Mouse (Mus musculus) frontal cortex, adult 2 months (tissue): ENCODE measurements around the gene Hdgf. TPM values are rescaled to one million over a fixed set of nuclear protein-coding genes. Genes with fewer than 3 reads are reported as not detected.
A peak's percentile ranks its signal among the peaks of the same experiment; 100 is the strongest.
"Not testable (repeated sequence)": the region's sequence is repeated elsewhere in the genome, so short reads cannot be mapped to it uniquely, and the experiment has no call there.

Source experiments
- DNase-seq, 2 experiments: peaks; one replicate each; pipeline ENCODE4 v3.0.0; 2022; ENCODE audit warnings: low spot score in 1 of 2; ENCODE audit errors: extremely low spot score in 1 of 2
- polyA plus RNA-seq: library from polyadenylated mRNA; depleted of rRNA; stranded (reverse); fragments of >200 nt; gene quantifications from 2 replicates; pipeline ENCODE4 v1.2.3, GENCODE M21; 2012; rRNA removed

The Hdgf gene
- 171 and 183 TPM in 2 replicates for polyA plus RNA-seq

DNA sequence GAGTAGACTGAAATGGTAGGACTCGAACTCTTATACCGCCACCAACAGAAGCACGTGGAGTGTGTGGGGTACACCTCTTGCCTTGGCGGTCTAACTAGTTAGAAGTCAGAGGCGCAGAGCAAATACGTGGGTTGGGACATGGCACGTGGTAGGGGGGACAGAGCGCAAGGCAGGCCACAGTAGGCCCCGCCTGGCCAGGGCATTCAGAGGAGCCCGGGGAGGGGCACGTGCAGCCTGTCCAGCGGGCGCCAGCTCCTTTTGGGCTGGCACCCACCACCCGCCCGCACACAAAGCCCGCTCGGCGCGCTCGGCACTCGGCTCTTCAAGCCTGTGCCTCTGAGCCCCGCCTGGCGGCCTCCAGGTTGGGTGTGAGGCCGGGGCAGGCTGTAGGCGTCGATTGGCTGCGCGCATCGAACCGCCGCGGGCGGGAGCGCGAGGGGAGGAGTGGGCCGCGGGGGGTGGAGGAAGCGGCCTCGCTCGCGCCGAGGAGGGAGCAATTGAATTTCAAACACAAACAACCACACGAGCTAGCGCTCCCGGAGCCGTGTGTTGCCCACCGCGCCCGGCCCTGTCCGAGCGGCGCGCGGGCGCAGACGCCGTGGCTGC lies at the start of gene Hdgf:
Gene Hdgf (plus strand): TSS at position 442 of the 606 bp plus-strand sequence.
- peak; percentile 88 to 93 for DNase-seq

DNA sequence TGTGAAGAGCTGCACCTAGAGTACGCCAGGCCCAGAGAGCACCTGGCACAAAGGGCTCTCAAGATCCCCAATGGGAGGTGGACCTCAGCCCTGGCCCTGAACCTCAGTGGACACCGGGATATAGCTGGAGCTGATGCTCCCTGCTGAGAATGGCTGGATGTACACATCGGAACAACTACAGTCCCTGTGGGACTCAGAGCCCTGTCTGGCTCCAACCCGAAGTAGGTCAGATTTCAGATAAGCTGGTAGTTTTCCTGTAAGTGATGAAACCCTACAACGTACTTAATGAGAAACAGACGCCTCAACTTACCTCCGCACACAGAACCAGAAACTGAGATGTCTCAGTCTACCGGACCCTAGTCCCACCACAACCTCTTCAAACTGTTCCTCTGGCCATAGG lies 48.5 kb upstream of the Hdgf start:
- DNase-seq, result no peak

DNA sequence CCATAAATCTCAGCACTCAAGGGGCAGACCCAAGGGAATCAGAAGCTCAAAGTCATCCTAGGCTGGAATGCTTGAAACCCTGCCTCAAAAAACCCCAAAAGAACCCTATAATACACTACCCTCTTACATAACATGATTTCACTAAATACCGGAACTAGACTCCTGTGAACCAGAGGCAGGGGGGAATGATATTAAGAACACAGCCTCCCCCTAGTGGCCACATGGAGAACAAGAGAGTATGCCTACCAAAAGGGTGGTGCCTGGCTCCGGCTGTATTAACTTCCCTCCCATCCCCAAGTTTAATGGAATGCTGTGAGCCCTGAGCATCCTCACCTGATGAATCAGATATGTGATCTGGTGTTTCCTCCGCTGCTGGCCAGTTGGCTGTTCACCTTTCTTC lies 46.3 kb upstream of the Hdgf start:
- DNase-seq, result peak; percentile 64 to 85

DNA sequence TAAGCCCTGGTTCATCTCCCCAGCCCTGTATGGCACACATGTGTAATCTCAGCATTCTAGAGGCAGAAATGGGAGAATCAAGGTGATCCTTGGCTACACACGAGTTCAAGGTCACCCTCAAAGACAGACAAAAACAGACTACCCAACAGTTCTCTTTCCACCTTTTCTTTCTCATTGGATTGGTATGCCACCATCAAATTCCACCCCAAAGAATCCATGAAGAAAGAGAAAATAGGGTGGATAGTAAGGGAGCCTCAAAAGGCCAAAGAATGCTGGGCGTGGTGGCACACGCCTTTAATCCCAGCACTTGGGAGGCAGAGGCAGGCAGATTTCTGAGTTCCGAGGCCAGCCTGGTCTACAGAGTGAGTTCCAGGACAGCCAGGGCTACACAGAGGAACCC lies 42.0 kb upstream of the Hdgf start:
- not testable (repeated sequence) for DNase-seq

DNA sequence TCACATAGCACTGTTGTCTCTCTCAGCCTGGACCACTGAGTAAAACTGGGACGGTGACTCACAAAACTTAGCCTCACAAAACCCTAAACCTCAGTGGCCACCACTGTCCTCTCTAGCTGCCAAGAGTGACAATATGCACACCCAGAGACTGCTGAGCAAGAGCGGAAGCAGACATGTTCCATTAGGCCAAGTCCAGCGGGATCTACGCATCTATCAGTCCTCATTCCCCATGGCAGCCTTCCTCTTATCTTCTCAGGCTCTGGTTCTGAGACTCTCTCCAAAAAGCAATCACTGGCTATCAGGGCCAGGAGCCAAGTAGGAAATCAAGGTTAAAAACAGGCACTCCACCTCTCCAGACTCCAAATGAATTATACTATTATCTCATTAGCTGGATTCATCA lies 28.4 kb upstream of the Hdgf start:
- no peak for DNase-seq

DNA sequence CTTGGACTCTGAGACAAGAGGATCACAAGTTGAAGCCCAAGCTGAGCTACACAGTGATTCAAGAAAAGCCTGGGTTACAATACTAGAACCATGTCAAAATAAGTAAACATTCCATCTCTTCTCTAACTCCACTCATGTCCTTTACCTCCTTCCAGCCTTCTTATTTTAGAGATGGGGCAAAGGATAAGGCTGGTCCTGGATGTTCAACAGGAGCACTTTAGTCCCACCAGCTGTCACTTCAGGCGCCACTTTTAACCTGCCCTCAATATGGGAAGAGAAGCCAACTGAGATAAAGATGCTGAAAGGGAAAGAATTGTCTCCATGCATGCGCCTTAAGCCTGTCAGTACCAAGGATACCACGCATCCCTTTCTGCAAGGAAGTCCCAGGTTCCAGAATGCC lies 21.8 kb upstream of the Hdgf start:
- no peak for DNase-seq

DNA sequence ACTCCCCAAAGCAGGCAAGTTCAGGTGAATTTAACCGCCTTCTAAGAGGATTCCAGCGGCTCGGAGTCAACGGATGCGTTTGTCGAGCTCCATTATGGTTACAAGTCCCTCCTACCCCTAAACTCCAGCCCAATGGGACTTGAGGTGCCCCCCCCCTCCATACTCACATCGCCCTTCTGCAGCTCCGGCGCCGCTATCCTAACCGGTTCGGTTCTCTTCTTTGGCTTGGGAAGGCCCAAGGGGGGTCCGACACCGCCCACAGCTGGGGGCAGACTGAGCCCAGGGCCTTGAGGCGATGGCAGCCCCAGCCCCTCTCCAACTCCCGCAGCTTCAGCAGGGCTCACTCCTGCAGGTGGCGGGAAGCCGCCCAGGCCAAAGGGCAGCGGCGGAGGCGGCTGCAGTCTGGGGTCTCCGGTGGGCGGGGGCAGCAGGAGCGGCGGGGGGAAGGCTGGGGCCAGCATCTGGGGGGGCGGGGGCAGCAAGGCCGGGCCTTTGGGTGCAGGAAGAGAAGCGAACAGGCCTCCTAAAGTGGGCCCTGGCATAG lies 21.3 kb upstream of the Hdgf start:
- peak in 1 of 2 experiments; percentile 33 for DNase-seq

DNA sequence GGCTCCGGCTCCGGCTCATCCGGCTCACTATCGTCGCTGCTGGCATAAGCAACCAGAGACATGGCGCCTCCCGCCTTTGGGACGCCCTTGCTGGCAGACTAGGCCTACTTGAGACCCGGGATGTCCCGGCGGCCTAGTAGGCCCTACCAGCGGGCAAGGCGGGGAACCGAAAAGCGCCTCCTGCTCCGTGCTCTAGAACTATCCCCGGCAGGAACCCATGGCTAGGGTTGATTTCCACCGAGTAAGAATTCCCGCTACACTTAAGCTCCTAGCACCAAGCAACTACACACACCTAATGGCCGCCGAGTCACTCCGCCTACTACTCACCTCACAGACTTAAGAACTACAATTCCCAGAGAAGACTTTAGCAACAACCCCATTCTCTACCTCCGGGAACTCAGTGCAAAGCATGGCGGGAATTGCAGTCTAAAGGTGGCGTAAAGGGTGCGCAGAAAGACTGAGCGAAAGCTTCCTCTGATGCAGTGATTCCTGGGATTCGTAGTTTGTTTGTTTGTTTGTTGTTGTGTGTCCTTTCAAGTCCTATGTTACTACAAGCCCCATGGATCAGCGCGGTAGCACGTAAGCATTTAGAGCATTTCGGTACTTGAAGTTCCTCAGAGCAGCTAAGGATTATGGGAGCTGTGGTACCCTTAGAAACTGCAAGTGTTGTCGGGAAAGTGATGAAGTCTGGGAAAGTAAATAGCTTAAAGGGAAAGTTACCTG lies 20.7 kb upstream of the Hdgf start, which contains the start of gene Prcc:
Gene Prcc (minus strand): TSS at position 328 of the 723 bp plus-strand sequence.
- peak; percentile 97 to 99 for DNase-seq

DNA sequence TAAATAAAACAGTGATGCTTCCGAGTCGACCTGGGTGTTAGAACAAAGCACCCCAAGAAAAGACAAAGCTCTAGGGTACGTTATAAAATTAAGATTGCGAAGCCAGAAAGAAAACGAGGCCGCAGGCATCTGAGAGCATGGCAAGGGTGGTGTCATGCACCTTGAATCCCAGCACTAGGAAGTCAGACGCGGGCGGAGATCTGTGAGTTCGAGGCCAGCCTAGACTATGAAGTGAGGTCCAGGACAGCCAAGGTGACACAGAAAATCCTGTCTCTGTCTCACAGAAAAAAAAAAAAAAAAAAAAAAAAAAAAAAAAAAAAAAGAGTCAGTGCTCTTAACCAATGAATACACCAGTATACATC lies 20.1 kb upstream of the Hdgf start:
- no peak for DNase-seq

DNA sequence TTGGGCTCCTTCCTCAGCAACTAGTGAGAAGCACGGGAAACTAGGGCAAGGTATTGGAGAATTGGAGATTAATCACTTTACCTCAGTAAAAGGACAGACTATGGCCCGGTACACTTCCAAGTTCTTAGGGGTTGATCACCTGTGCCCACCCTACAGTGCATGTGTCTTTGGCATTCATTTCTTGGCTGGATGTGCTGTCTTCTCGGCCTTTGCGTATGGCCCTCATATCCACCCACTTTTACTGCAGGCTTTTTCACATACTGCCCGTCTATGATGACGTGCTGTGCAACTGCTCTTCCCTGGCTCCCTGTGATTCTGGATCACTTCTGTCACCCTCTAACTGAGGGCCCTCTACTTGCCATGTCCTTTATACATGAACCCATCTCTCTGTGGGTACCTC lies 19.7 kb upstream of the Hdgf start:
- DNase-seq, result no peak

DNA sequence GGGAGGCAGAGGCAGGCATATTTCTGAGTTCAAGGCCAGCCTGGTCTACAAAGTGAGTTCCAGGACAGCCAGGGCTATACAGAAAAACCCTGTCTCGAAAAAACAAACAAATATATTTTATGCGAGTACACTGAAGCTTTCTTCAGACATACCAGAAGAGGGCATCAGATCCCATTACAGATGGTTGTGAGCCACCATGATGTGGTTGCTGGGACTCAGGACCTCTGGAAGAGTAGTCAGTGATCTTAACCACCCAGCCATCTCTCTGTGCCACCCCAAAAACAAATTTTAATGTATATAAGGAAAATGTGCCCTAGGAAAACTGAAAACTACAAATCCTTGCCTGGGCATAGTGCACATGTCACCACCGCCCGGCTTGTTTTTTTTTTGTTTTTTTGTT lies 18.7 kb upstream of the Hdgf start:
- not testable (repeated sequence) for DNase-seq

DNA sequence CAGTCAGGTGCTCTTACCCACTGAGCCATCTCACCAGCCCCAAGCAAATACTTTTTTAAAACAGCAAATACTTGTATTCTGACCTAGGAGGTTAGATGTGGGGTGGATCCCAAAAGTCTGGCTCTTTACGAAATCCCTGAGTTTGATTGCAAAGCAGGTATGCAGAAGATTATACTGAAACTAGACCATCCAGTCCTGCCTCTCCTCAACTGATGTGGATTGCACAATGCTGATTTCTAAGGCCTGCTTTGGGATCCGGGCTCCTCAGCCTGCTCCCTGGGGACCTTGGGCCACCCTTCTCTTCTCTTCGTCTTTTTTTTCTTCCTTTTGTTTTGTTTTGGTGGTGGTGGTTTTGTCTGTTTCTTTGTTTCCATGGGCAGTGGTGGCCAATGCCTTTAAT lies 14.6 kb upstream of the Hdgf start:
- no peak for DNase-seq

DNA sequence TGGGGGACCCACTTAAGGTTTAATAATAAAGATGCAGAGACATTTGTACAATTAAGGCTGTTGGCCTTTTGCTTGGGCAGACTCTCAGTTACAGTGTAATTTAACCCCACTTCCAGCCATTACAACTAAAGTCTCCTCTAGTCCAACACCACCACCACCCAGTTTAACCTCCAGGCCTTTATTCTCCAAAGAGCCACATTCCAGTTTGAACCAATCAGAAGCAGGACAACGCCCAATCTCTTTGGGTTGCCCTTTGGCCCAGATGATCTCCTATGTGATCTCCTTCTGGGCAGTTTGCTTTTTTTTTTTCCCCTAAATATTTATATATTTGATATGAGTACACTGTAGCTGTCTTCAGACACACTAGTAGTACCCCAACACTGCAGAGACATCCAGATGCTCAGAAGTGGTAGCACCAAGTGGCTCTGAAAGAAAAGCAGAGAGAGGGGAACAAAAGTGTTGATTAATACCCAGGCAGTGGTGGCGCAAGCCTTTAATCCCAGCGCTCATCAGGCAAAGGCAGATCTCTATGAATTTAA lies 12.7 kb upstream of the Hdgf start:
- no peak for DNase-seq

DNA sequence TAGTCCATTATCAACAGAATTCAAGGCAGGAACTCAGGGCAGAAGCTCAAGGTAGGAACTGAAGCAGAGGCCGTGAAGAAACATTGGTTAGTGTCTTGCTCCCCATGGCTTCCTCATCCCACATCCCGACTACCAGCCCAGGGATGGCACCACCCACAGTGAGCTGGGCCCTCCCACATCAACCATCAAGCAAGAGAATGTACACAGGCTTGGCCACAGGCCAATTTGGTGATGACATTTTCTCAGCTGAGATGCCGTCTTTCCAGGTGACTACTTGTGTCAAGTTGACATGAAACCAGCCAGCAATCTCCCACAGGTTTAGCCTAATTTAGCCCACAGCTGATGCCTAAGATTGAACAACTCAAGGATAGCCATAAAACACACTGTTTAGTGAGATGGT lies 6.9 kb upstream of the Hdgf start:
- no peak for DNase-seq

DNA sequence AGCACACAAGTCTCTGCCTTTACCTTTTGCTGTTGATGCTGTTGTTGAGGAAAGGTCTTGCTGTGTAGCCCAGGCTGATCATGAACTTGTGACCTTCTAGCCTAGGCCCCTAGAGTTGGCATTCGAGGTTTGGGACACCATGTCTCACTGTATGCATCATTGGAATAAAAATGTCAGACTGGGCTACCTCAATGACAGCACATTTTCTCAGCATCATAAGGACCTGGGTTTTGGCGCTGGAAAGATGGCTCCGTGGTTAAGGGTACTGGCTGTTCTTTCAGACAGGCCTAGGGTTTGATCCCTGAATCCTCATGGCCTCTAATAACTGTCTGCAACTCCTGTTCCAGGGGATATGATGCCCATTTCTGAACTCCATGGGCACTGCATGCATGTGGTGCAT lies 6.3 kb upstream of the Hdgf start:
- DNase-seq, result no peak

DNA sequence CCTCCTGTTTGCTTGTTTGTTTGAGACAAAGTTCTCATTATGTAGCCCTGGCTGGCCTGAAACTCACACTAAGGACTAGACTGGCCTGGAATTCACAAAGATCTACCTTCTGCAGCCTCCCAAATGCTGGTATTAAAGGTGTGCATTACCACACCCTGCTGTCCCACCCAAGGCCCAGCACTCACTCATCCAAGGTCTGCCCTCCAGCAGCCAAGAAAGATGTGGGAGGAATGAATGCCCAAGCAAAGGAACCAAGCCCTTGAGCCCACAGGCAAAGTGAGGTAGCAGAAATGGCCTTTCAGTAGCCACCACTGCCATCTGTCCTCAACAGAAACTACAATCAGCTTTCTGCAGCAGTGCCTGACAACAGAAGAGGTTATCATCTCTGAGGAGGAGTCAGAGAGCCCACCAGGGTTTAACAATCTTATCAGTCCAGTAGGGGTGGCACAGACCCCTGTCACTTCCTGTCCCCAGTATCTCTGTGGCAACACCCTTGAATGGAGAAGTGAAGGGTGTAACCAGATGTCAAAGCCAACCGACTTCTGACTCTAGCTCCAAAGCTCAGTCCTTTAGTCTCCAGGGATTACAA lies 5.0 kb upstream of the Hdgf start:
- no peak for DNase-seq

DNA sequence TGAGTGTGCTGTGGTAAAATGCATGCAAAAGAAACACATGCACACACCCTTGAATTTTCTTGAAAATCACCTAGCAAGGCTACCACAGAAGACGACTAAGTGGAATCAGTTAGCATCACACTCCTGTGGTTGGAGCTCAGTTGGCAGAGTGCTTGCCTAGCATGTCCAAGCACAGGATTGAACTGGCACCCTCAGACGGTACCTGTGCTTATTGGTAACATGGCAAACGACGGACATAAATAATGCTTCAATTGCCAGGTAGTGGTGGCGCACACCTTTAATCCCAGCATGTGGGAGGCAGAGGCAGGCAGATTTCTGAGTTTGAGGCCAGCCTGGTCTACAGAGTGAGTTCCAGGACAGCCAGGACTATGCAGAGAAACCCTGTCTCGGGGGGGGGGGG lies 4.2 kb upstream of the Hdgf start:
- DNase-seq, result not testable (repeated sequence)

DNA sequence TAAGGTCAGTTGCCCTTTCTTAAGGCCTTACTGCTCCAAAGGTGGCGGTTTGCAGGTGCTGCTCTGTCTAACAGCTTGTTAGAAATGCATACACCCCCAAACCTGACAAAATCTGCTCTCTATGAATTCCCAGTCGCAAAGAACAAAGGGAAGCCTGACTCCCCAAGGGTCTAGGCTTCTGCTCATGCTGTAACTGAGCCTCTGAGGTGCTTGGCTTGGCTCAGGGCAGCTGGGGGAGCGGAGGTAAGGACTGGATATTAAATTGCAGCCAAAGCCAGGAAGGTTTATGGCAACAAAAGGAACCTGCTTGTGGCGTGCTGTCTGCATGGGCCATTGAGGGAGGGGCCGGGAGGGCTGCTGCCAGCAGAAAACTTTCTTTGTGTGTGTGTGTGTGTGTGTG lies 2.3 kb upstream of the Hdgf start:
- DNase-seq, result no peak

DNA sequence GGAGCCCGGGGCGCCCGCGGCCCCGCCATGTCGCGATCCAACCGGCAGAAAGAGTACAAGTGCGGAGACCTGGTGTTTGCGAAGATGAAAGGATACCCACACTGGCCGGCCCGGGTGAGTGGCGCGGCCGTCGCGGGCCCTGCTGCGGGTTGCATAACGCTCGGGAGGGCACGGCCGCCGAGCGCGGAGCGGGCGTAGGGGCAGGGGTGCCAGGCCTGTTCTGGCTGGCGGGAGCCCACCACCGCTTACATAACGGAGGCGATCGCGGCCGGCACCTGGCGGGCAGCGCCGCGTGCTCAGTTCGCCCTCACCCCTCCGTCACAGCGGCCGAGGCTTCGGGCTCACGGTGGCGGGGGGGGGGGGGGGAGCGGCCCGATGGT lies 470 bp downstream of the Hdgf start:
- DNase-seq, result peak in 1 of 2 experiments; percentile 44

DNA sequence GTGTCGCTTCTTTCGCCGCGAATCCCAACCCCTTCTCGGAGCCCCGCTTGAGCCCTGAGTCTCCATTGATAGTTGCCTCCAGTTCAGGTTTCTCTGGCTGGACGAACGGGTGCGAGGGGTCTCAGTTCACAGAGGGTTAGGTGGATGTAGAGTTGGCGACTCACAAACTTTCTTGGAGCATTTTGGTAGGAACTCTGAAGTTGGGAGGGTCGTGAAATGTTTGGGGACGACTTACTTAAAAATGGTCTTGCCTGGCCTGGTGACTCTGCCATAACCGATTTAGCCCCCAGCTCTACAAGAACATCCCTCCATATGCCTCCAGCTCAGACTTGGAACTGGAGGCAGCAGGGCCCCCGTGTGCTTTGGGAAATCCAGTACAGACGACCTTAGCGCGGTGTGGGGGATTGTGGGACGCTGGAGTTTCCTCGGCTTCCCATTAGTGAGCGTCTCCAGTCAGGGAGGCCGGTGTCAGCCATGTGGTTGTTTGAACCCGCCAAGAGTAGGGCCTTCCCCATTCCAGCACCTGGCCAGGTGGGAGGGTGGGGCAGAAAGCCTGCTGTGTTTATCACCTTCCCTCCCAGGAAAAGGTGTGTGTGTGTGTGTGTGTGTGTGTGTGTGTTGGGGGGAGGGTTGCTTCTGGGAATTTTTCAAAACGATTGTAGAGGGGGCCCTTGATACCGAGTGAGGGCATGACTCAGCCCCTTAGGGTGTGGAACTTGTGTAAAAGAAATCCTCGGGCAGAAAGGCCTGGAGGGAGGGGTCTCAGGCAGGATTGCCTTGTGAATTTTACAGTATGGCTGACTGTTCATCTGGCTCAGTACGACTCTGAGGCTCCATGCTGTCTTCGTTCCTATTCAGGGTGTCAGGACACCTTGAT lies 1.1 kb downstream of the Hdgf start:
- DNase-seq, result peak in 1 of 2 experiments; percentile 58

DNA sequence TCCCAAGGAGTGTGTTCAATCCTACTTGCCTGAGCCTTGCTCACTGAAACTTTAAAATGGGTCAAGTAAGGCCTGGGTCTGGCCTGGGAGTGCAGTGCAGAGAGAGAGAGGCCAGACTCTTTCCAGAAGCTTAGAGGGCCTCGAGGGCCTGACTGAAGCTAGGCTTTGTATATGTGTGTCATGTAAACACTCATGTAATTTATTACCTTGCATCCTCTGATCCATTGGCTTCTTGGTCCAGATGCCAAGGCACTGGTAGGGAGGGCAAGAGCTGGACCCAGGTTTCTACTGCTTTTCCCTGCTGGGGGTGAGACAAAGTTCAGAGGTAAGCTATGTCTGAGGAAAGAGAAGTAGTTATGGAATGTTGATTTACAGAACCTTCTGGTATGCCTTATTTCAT lies 1.8 kb downstream of the Hdgf start:
- DNase-seq, result no peak
